Mouse (Mus musculus): ENCODE results near the gene Egln1.

The Egln1 gene

DNA sequence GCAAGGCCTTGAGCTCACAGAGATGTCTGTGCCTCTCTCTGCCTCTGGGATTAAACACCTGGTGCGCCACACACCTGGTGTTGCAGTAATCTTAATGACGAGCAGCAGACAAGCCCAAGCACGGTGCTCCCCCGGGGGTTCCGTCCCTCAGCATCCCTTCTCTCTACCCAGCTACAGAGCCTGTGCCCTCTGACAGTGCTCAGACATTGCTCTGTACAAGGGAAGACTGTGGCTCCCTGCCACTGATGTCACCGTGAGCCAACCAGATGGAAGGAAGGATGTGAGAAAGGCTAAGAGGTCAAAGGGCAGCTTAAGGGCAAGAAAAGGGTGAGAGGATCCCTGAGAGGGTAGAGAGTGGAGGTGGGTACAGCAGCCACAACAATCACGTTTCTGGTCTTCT is 4.7 kb downstream of the Egln1 start:
- no peak for DNase-seq (ENCODE audit: low read depth)

GRCm38 (mm10) chr8:124943801-124944200 is 5.3 kb downstream of the Egln1 start:
- DNase-seq (ENCODE audit: low read depth) = no peak

DNA sequence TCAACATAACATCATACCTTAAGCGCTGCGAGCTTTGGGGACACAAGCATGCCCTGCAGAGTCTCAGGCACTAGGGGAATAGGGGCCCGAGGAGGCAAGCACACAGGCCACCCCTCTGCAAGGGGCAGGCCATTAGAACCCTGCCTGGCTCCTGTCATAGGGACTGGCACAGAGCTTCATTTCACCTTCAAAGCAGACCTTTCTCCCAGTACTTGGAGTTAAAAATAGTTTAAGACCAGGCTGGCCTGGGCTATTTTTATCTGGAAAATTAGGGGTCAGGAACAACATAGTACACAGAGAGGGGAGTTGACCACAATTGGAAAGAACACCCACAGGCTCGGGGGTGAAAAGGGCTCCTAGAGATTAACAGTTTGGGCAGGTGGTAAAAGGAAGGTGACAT is 11.8 kb downstream of the Egln1 start:
- no peak for DNase-seq (ENCODE audit: low read depth)

GRCm38 (mm10) chr8:124936699-124937098 is 12.4 kb downstream of the Egln1 start:
- no peak for DNase-seq (ENCODE audit: low read depth)

GRCm38 (mm10) chr8:124935116-124935515 is 14.0 kb downstream of the Egln1 start:
- DNase-seq (ENCODE audit: low read depth) = no peak

DNA sequence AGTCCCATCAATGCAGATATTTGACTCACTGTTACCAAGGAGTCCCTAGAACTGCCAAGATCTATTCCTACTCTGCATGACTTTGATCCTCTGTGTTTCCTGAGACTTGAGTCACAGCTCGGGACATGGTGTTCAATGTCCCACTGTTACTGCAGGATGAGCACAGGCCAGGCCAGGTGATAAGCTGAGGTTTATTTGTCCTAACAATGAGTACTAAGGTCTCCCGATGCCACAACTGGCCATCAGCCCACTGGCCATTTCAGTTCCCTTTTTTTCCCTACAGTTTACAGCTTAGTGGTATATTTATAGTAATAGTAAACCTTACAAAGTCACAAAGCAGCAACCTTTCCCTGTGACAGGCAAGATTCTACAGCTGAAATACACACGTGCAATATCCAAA is 16.7 kb downstream of the Egln1 start:
- no peak for DNase-seq (ENCODE audit: low read depth)

DNA sequence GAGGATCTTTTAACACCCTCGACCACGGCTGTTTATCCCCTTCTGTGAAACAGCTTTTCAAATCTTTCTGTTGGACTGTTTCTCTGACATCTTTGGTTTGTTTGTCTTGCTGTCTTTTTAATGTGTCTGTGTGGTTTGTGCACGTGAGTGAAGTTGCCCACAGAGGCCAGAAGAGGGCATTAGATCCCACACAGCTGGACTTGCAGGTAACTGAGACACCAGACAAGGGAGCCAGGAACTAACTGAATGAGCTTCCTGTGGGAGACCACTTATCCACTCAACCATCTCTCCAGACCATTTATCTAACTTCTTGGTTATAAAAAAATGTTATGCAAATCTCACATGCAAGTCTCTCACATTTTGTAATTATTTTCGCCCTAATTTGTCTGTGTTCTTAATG is 18.5 kb downstream of the Egln1 start:
- no peak for DNase-seq (ENCODE audit: low read depth)

- DNase-seq (ENCODE audit: low read depth) = no peak
Measured at GRCm38 (mm10) chr8:124930086-124930485, 19.0 kb downstream of the Egln1 start.

DNA sequence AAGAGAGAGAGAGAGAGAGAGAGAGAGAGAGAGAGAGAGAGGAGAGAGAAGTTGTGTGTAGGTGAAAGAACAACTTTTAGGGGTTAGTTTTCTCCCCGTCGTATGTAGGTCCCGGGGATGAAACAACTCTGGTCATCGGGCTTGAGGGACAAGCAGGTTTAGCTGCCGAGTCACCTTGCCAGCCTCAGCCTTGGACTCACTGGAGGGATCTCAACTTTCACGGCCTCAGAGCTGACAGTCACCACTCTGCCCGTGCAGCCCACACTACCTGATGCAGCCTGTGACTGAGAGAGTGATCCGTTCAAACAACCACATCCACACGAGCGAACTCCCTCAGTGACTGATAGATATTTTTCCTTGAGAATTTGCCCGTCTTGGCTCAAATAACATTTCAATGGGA is 20.1 kb downstream of the Egln1 start:
- no peak for DNase-seq (ENCODE audit: low read depth)

DNA sequence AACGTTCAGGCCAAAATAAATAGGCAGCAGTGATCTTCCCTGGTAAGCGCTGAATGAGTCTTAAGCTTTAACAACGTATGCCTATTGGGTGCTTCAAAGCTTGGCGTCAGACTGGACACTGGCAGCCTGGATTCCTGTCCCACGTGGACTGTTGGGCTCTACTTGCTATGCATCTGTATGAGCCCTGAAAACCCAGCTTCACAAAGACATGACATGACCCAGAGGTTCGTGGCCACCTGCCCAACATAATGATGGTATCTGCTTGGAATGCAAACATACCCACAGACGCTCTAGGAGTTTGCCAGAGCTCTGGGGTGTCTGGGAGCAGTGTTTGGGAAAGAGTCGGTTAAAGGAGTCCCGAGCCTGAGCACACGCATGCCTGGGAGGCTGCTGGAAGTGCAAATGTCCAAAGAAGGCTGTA is 22.8 kb downstream of the Egln1 start:
- no peak for DNase-seq (ENCODE audit: low read depth)

GRCm38 (mm10) chr8:124925544-124926266 is 23.4 kb downstream of the Egln1 start:
- peak; percentile 44 for DNase-seq (ENCODE audit: low read depth)

DNA sequence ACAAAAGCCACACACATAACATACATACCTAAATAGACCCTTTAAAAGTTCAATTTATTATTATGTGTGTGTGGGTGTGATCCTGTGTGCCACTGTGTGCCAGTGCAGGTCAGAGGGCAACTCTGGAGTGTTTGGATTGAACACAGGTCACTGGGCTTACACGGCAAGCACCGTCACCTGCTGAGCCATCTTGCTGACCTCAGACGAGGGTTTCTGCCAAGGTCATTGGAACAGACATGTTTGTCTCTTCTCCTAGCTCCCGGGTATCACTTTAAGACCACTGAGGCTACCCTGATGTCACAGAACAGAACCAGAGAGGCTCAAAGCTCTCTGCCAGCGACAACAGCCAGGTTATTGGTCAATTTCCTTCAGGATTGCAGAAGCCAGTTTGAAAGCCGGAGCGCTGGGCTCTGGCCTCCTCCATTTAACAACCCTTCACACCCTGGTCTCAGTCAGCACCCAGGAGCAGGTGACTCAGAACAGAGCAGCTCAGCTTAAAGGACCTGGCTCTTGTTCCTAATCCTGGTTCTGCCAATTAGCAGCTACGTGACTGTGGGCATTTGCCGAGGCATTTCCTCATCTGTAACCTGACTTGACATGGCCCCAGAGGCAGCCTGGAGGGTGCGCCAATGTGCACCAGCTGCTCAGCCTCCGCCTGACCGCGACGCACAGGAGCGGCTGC is 25.0 kb downstream of the Egln1 start:
- DNase-seq (ENCODE audit: low read depth) = no peak

DNA sequence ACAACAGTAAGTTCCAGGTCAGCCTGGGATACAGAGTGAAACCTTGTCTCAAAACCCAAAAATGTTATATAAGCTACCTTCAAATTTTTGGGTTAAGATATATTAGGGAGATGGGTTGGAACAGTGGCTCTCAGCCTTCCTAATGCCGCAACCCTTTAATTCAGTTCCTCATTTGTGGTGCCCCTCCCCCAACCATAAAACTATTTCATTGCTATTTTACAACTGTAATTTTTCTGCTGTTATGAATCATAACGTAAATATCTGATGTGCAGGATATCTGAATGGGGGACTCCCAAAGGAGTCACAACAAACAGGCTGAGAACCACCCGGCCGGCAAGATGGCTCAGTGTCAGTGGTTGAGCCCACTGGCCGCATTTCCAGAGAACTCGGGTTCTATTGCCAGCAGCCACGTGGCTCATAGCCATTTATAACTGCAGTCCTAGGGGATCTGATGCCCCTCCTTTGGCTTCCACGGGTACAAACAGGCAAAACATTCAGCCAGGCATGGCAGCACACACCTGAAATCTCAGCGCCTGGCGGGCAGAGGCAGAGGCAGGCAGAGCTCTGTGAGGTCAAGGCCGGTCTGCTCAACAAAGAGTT is 26.5 kb downstream of the Egln1 start:
- DNase-seq (ENCODE audit: low read depth) = no peak

DNA sequence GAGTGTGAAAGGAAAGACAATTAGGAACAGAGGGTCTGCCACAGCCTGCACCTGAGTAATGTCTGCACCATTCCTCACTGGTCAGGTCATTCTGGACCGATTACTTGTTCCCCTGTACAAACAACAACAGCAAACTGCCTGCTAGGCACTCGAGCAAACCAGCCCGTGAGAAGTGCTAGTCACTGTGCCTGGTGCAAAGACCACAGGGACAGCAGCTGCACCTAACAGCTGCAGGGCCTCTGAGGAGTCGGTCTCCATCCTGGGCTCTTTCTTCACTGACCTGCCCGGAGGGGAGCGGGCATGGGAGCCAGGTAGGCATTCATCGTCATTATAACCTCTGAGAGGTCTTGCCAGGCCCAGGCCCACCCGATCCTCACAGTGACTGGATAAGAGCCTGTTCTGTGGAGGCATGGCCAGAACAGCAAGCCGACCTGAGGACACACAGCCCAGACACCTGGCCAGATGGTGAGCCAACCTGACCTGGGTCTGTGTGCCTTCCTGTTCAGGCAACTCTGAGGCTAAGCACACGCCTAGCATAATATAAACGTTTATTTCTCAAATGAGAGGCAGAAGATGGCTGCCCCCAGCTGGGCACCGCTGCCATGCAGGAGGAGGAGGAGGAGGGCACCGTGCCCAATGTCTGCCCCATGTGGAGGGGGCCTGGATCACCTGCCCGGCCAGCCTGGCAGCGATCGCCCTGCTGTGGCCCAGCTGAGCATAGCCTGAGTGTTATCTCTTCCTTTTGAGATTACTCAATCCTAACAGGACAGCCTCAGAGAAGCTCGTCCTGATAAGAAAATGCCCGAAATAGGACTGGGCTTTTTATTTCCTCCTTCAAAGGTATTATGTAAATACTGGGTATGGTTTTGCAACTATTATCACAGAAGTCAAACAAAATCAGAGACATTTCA is 27.5 kb downstream of the Egln1 start:
- DNase-seq (ENCODE audit: low read depth) = no peak

GRCm38 (mm10) chr8:124917741-124918484 is 31.2 kb downstream of the Egln1 start:
- DNase-seq (ENCODE audit: low read depth) = no peak

- no peak for DNase-seq (ENCODE audit: low read depth)
Measured at GRCm38 (mm10) chr8:124914061-124914460, 35.1 kb downstream of the Egln1 start.

GRCm38 (mm10) chr8:124911938-124912872 is 36.9 kb downstream of the Egln1 start:
- DNase-seq (ENCODE audit: low read depth) = no peak

DNA sequence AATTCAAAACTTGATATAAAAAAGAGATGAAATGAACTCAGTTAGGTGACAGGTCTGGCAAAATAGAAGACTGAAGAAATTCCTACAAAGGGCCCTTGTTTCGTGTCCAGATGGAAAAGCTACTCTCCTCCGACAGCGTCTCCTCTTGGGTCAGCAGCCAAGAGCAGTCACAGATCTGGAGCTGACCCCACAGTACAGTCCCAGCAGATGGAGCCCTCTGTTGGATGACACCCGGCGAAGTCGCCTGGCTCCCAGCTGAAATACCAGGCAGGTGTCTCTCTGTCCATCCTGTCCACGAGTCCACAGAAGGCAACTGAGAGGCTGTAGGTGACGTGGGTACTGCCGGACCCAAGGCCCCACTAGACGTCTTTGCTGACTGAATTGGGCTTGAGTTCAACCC is 38.8 kb downstream of the Egln1 start:
- DNase-seq (ENCODE audit: low read depth) = no peak

GRCm38 (mm10) chr8:124909936-124910335 is 39.2 kb downstream of the Egln1 start:
- no peak for DNase-seq (ENCODE audit: low read depth)

DNA sequence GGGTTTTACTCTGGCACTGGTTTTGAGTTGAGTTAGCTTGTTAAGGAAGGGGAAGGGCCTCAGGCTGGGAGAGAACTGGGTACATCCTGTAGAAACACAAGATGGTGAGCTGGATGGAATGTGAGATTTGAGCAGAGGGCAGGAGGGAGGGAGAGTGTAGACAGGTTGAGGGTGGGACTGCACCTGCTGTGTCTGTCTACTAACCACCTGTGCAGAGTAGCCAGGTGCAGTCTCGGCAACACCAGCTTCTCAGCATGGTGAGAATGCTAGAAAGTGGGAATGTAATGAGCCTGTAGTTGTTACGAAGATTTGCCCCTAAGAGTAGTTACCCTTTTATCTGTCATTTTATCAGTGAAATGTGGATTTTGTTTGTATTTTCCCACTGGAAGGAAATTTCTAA is 43.6 kb downstream of the Egln1 start:
- DNase-seq (ENCODE audit: low read depth) = no peak
